Mouse (Mus musculus): Measurements from ENCODE around the gene Gpbp1l1.

Gene Gpbp1l1

GRCm38 (mm10) chr4:116558151-116558882 lies 859 bp downstream of the Gpbp1l1 start:
- Histone ChIP-seq H3K9me3 (ENCODE audit: low read length) (no peaks in the 10 kb centered on the region), H3K27me3 (ENCODE audit: insufficient read depth, low read length) (no peaks in the 10 kb centered on the region), H3K4me1 (replicated peaks; ENCODE audit: low read depth, low read length) (peaks cover 63% of the 10 kb centered on the region), H3K4me3 (replicated peaks; ENCODE audit: low read length) (peak overlapping the region; percentile 96), H3K36me3 (ENCODE audit: insufficient read depth, low read length) (peaks cover 34% of the 10 kb centered on the region)
- TF ChIP-seq NANOG (IDR thresholded peaks at IDR 0.05; ENCODE audit: borderline replicate concordance, low read length) (no peak), CTCF (conservative IDR thresholded peaks at IDR 0.05; ENCODE audit: low read length) (no peak), POU5F1 (IDR thresholded peaks at IDR 0.05; ENCODE audit: borderline replicate concordance, low read length) (no peak)

GRCm38 (mm10) chr4:116595793-116596192 lies 38.3 kb downstream of the Gpbp1l1 start:
- Histone ChIP-seq H3K36me3 (ENCODE audit: insufficient read depth, low read length) (peaks cover 61% of the 10 kb centered on the region), H3K27me3 (ENCODE audit: insufficient read depth, low read length) (no peaks in the 10 kb centered on the region), H3K4me1 (replicated peaks; ENCODE audit: low read depth, low read length) (peaks cover 45% of the 10 kb centered on the region), H3K9me3 (ENCODE audit: low read length) (no peaks in the 10 kb centered on the region), H3K4me3 (replicated peaks; ENCODE audit: low read length) (no peak overlapping the region)
- TF ChIP-seq POU5F1 (IDR thresholded peaks at IDR 0.05; ENCODE audit: borderline replicate concordance, low read length) (no peak), CTCF (conservative IDR thresholded peaks at IDR 0.05; ENCODE audit: low read length) (no peak), NANOG (IDR thresholded peaks at IDR 0.05; ENCODE audit: borderline replicate concordance, low read length) (no peak)

GRCm38 (mm10) chr4:116596379-116596778 lies 38.9 kb downstream of the Gpbp1l1 start, which contains the start of gene Ccdc17:
Gene Ccdc17, plus strand, starts transcription at chr4:116596654.
- H3K9me3 ChIP-seq (ENCODE audit: low read length) = no peaks in the 10 kb centered on the region
- no peak for TF ChIP-seq CTCF (conservative IDR thresholded peaks at IDR 0.05; ENCODE audit: low read length)
- no peak for TF ChIP-seq POU5F1 (IDR thresholded peaks at IDR 0.05; ENCODE audit: borderline replicate concordance, low read length)
- TF ChIP-seq NANOG (IDR thresholded peaks at IDR 0.05; ENCODE audit: borderline replicate concordance, low read length) = no peak
- peak within 1 kb of the TSS; percentile 92 for H3K4me3 ChIP-seq (replicated peaks; ENCODE audit: low read length)
- H3K4me1 ChIP-seq (replicated peaks; ENCODE audit: low read depth, low read length) = peaks cover 45% of the 10 kb centered on the region
- peaks cover 61% of the 10 kb centered on the region for H3K36me3 ChIP-seq (ENCODE audit: insufficient read depth, low read length)
- H3K27me3 ChIP-seq (ENCODE audit: insufficient read depth, low read length) = no peaks in the 10 kb centered on the region

- TF ChIP-seq CTCF (conservative IDR thresholded peaks at IDR 0.05; ENCODE audit: low read length) (no peak), NANOG (IDR thresholded peaks at IDR 0.05; ENCODE audit: borderline replicate concordance, low read length) (no peak), POU5F1 (IDR thresholded peaks at IDR 0.05; ENCODE audit: borderline replicate concordance, low read length) (no peak)
- Histone ChIP-seq H3K4me3 (replicated peaks; ENCODE audit: low read length) (peak overlapping the region; percentile 92), H3K36me3 (ENCODE audit: insufficient read depth, low read length) (peaks cover 61% of the 10 kb centered on the region), H3K9me3 (ENCODE audit: low read length) (no peaks in the 10 kb centered on the region), H3K27me3 (ENCODE audit: insufficient read depth, low read length) (no peaks in the 10 kb centered on the region), H3K4me1 (replicated peaks; ENCODE audit: low read depth, low read length) (peaks cover 40% of the 10 kb centered on the region)
Measured at GRCm38 (mm10) chr4:116596978-116597881, 39.8 kb downstream of the Gpbp1l1 start.

- H3K27me3 ChIP-seq (ENCODE audit: insufficient read depth, low read length) = no peaks in the 10 kb centered on the region
- peaks cover 49% of the 10 kb centered on the region for H3K4me1 ChIP-seq (replicated peaks; ENCODE audit: low read depth, low read length)
- H3K36me3 ChIP-seq (ENCODE audit: insufficient read depth, low read length) = peaks cover 95% of the 10 kb centered on the region
- H3K4me3 ChIP-seq (replicated peaks; ENCODE audit: low read length) = no peak overlapping the region
- no peak for TF ChIP-seq NANOG (IDR thresholded peaks at IDR 0.05; ENCODE audit: borderline replicate concordance, low read length)
- no peak for TF ChIP-seq CTCF (conservative IDR thresholded peaks at IDR 0.05; ENCODE audit: low read length)
- no peak for TF ChIP-seq POU5F1 (IDR thresholded peaks at IDR 0.05; ENCODE audit: borderline replicate concordance, low read length)
- H3K9me3 ChIP-seq (ENCODE audit: low read length) = no peaks in the 10 kb centered on the region
Measured at GRCm38 (mm10) chr4:116612621-116613020, 55.2 kb downstream of the Gpbp1l1 start.

- H3K27me3 ChIP-seq (ENCODE audit: insufficient read depth, low read length) = no peaks in the 10 kb centered on the region
- peaks cover 96% of the 10 kb centered on the region for H3K36me3 ChIP-seq (ENCODE audit: insufficient read depth, low read length)
- H3K4me3 ChIP-seq (replicated peaks; ENCODE audit: low read length) = no peak overlapping the region
- TF ChIP-seq POU5F1 (IDR thresholded peaks at IDR 0.05; ENCODE audit: borderline replicate concordance, low read length) = no peak
- TF ChIP-seq CTCF (conservative IDR thresholded peaks at IDR 0.05; ENCODE audit: low read length) = no peak
- TF ChIP-seq NANOG (IDR thresholded peaks at IDR 0.05; ENCODE audit: borderline replicate concordance, low read length) = no peak
- no peaks in the 10 kb centered on the region for H3K9me3 ChIP-seq (ENCODE audit: low read length)
- H3K4me1 ChIP-seq (replicated peaks; ENCODE audit: low read depth, low read length) = peaks cover 40% of the 10 kb centered on the region
Measured at GRCm38 (mm10) chr4:116615237-116615636, 57.8 kb downstream of the Gpbp1l1 start.

GRCm38 (mm10) chr4:116624831-116625230 lies 67.4 kb downstream of the Gpbp1l1 start:
- Histone ChIP-seq H3K4me3 (replicated peaks; ENCODE audit: low read length) (peak overlapping the region; percentile 100), H3K9me3 (ENCODE audit: low read length) (no peaks in the 10 kb centered on the region), H3K36me3 (ENCODE audit: insufficient read depth, low read length) (peaks cover 61% of the 10 kb centered on the region), H3K4me1 (replicated peaks; ENCODE audit: low read depth, low read length) (peaks cover 63% of the 10 kb centered on the region), H3K27me3 (ENCODE audit: insufficient read depth, low read length) (no peaks in the 10 kb centered on the region)
- no peak for TF ChIP-seq POU5F1 (IDR thresholded peaks at IDR 0.05; ENCODE audit: borderline replicate concordance, low read length)
- no peak for TF ChIP-seq NANOG (IDR thresholded peaks at IDR 0.05; ENCODE audit: borderline replicate concordance, low read length)
- no peak for TF ChIP-seq CTCF (conservative IDR thresholded peaks at IDR 0.05; ENCODE audit: low read length)

GRCm38 (mm10) chr4:116626658-116627358 lies 69.3 kb downstream of the Gpbp1l1 start:
- peaks cover 41% of the 10 kb centered on the region for H3K36me3 ChIP-seq (ENCODE audit: insufficient read depth, low read length)
- no peaks in the 10 kb centered on the region for H3K27me3 ChIP-seq (ENCODE audit: insufficient read depth, low read length)
- no peaks in the 10 kb centered on the region for H3K9me3 ChIP-seq (ENCODE audit: low read length)
- TF ChIP-seq POU5F1 (IDR thresholded peaks at IDR 0.05; ENCODE audit: borderline replicate concordance, low read length) = no peak
- no peak for TF ChIP-seq NANOG (IDR thresholded peaks at IDR 0.05; ENCODE audit: borderline replicate concordance, low read length)
- no peak for TF ChIP-seq CTCF (conservative IDR thresholded peaks at IDR 0.05; ENCODE audit: low read length)
- H3K4me3 ChIP-seq (replicated peaks; ENCODE audit: low read length) = peak overlapping the region; percentile 100
- peaks cover 51% of the 10 kb centered on the region for H3K4me1 ChIP-seq (replicated peaks; ENCODE audit: low read depth, low read length)
